Mouse (Mus musculus): ENCODE data around the gene Irs1. TPM values are rescaled to one million over a fixed set of nuclear protein-coding genes. Genes with fewer than 3 reads are reported as not detected.

Irs1 gene
- polyA plus RNA-seq, 1 experiment from 2014 or later: 1.4 TPM

DNA sequence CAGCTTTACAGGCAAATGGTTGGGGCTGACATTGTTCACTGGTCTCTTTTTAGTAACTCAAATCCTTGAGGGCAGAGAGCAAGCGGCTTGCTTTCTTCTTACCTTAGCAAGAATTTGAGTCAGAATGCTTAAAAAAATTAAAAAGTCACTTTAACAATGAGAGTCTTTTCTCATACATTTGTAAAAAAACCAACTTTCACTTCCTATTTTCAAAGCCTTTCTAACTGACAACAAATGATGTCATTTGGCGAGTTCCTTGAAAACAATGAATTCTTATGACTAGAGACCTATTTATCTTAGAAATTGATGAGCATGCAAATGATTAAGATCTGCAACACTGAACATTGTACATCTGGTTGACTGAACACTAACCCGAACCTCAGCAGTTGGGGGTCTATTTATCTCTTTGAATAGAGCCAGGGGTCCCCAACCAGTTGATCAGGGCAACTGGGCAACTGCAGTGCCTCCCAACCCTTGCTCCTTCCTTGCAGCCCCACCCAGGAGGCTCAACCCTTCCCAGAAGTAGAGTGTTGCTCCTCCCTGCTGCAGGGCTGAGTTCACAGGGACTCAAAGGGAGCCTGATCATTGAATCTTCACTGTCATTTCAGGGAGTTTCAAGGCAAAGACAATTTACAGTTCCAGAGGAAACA lies 55.6 kb downstream of the Irs1 start:
- Histone ChIP-seq H3K4me1 (ENCODE audit: insufficient read depth) (peaks cover 16% of the 10 kb centered on the region), H3K9ac (replicated peaks) (no peak overlapping the region), H3K9me3 (ENCODE audit: low read length) (no peaks in the 10 kb centered on the region), H3K27me3 (ENCODE audit: insufficient read depth, low read length) (no peaks in the 10 kb centered on the region), H3K36me3 (replicated peaks; ENCODE audit: insufficient read depth, low read length) (no peaks in the 10 kb centered on the region), H3K4me3 (ENCODE audit: low read depth, low read length) (no peak overlapping the region), H3K4me2 (ENCODE audit: low read depth, low read length) (no peak overlapping the region), H3K27ac (ENCODE audit: low read depth) (peak overlapping the region; percentile 69)
- no peak for TF ChIP-seq EP300 (IDR thresholded peaks at IDR 0.05; ENCODE audit: low read depth)
- TF ChIP-seq CTCF (IDR thresholded peaks at IDR 0.05; ENCODE audit: low read depth): no peak
- WGBS (ENCODE audit: insufficient replicate concordance): 63% methylated on average over 3 of the region's 3 CpGs
- DNase-seq (no peak), ATAC-seq (no peak)

DNA sequence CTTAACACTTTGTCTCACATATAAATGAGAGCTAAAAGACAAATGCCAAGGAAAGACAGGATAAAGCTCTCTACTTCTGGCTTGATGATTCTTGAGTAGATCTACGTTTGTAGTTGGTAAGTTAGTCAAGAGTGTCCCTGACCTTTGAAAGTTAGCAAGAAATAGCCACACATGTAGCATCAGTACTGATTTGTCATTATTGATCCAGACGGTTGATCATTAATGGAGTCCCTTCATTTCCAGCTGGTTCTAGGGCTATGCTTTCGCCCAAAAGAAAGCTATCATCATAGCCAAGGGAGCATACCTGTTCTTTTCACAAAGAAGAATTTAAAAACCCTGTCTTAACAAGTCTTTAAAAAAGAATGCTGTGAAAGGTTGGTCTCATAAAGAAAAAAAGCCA lies 56.6 kb downstream of the Irs1 start:
- no peaks in the 10 kb centered on the region for H3K9me3 ChIP-seq (ENCODE audit: low read length)
- no peak overlapping the region for H3K9ac ChIP-seq (replicated peaks)
- H3K4me2 ChIP-seq (ENCODE audit: low read depth, low read length): no peak overlapping the region
- peaks cover 11% of the 10 kb centered on the region for H3K4me1 ChIP-seq (ENCODE audit: insufficient read depth)
- H3K36me3 ChIP-seq (replicated peaks; ENCODE audit: insufficient read depth, low read length): no peaks in the 10 kb centered on the region
- WGBS (ENCODE audit: insufficient replicate concordance): 44% methylated on average over 3 of the region's 3 CpGs
- H3K27ac ChIP-seq (ENCODE audit: low read depth): peak overlapping the region; percentile 69
- no peak overlapping the region for H3K4me3 ChIP-seq (ENCODE audit: low read depth, low read length)
- no peaks in the 10 kb centered on the region for H3K27me3 ChIP-seq (ENCODE audit: insufficient read depth, low read length)
- ATAC-seq (peak; percentile 84), DNase-seq (no peak)
- TF ChIP-seq CTCF (IDR thresholded peaks at IDR 0.05; ENCODE audit: low read depth) (no peak), EP300 (IDR thresholded peaks at IDR 0.05; ENCODE audit: low read depth) (peak; percentile 54)

DNA sequence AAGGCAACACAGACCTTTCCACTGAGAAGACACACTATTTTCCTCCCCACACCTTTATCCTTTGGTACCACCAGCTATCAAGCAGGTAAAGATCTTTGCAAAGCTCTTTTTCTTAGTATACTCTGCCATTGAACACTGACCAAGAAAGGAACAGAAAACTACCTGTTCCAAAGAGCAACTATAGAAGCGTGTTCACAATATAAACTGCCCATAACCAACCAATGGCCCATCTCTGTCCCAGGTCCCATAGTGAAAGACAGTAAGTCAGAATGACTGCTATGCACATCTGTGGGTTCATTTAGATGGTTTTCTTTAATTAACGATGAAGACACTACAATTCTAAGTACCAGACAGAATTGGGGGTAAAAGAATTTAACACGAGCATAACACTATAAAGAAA lies 58.4 kb downstream of the Irs1 start, which contains the start of gene Gm9747:
Gene Gm9747, plus strand, starts transcription at position 301 of the 400 bp plus-strand sequence.
- H3K36me3 ChIP-seq (replicated peaks; ENCODE audit: insufficient read depth, low read length): no peaks in the 10 kb centered on the region
- no peak for TF ChIP-seq CTCF (IDR thresholded peaks at IDR 0.05; ENCODE audit: low read depth)
- no peak for TF ChIP-seq EP300 (IDR thresholded peaks at IDR 0.05; ENCODE audit: low read depth)
- no peaks in the 10 kb centered on the region for H3K27me3 ChIP-seq (ENCODE audit: insufficient read depth, low read length)
- peak within 1 kb of the TSS; percentile 69 for H3K27ac ChIP-seq (ENCODE audit: low read depth)
- ATAC-seq (no peak), DNase-seq (no peak)
- peaks cover 11% of the 10 kb centered on the region for H3K4me1 ChIP-seq (ENCODE audit: insufficient read depth)
- H3K4me3 ChIP-seq (ENCODE audit: low read depth, low read length): no peak within 1 kb of the TSS
- H3K4me2 ChIP-seq (ENCODE audit: low read depth, low read length): no peak within 1 kb of the TSS
- no peak within 1 kb of the TSS for H3K9ac ChIP-seq (replicated peaks)
- H3K9me3 ChIP-seq (ENCODE audit: low read length): no peaks in the 10 kb centered on the region
- 75% methylated on average over 3 of the region's 3 CpGs for WGBS (ENCODE audit: insufficient replicate concordance)

DNA sequence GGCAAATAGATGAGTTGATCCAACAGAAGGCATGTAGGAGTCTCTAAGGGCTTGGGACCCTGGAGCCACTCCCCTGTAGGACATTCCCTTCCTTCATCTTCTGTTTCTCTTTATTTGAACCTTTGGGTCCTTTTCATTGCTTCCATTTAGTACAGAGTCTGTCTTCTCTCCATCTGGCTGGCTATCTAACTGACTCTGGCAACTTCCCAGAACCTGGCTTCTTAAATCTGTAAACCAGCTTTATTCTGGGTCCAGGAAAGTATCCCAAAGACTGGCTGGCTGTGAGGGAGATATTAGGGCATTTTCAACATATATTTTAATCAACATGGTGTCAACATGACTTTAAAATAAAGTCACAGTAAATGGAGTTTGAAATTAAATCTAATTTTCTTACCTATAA lies 62.4 kb downstream of the Irs1 start:
- no peak overlapping the region for H3K4me2 ChIP-seq (ENCODE audit: low read depth, low read length)
- no peak overlapping the region for H3K27ac ChIP-seq (ENCODE audit: low read depth)

DNA sequence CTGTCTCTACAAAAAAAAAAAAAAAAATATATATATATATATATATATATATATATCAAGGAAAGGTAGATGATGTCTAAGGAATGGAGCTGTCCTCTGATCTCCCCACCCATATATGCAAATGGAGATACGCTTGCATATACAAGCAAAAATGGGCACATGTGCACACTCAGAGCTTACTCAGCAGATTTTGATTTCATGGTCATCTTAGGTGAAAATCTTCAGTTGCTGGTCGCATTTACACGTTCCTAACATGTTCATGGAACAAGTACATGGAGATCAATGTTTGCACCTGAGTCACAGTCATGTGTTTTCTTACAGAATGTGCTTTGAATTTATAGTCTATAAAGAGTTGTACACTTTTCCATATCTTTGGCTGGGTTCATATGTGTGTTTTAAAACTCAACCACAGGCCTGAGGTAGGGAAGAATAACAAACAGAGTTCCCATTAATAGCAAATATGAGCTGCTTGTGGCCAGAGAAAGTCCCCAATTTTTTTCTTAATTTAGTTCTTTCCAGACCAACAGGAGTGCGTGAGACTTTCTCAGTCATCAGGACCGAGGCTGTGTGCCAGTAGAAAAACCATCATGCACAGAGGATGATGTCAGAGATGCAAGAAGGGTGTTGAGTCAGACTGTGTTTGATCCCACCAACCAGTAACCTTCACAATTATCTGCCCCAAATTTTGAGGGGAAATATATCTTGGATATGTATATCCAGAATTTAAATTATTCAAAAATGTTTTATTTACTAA lies 68.0 kb downstream of the Irs1 start:
- ATAC-seq (no peak), DNase-seq (no peak)
- no peak overlapping the region for H3K4me2 ChIP-seq (ENCODE audit: low read depth, low read length)
- H3K9ac ChIP-seq (replicated peaks): no peak overlapping the region
- no peak overlapping the region for H3K4me3 ChIP-seq (ENCODE audit: low read depth, low read length)
- WGBS (ENCODE audit: insufficient replicate concordance): 81% methylated on average over 5 of the region's 5 CpGs
- H3K27me3 ChIP-seq (ENCODE audit: insufficient read depth, low read length): no peaks in the 10 kb centered on the region
- 0 out of 2 replicates have a peak, but pooled peaks cover 4% of the 10 kb centered on the region for H3K4me1 ChIP-seq (ENCODE audit: insufficient read depth)
- H3K27ac ChIP-seq (ENCODE audit: low read depth): no peak overlapping the region
- H3K9me3 ChIP-seq (ENCODE audit: low read length): no peaks in the 10 kb centered on the region
- no peaks in the 10 kb centered on the region for H3K36me3 ChIP-seq (replicated peaks; ENCODE audit: insufficient read depth, low read length)
- TF ChIP-seq CTCF (IDR thresholded peaks at IDR 0.05; ENCODE audit: low read depth) (no peak), EP300 (IDR thresholded peaks at IDR 0.05; ENCODE audit: low read depth) (no peak)

More for the DNA sequence above, 62.4 kb downstream of the Irs1 start:
- no peaks in the 10 kb centered on the region for H3K9me3 ChIP-seq (ENCODE audit: low read length)
- H3K4me1 ChIP-seq (ENCODE audit: insufficient read depth): no peaks in the 10 kb centered on the region
- ATAC-seq: no peak
- TF ChIP-seq CTCF (IDR thresholded peaks at IDR 0.05; ENCODE audit: low read depth) (no peak), EP300 (IDR thresholded peaks at IDR 0.05; ENCODE audit: low read depth) (no peak)
- no peak overlapping the region for H3K9ac ChIP-seq (replicated peaks)
- no peak for DNase-seq
- H3K36me3 ChIP-seq (replicated peaks; ENCODE audit: insufficient read depth, low read length): no peaks in the 10 kb centered on the region
- no peaks in the 10 kb centered on the region for H3K27me3 ChIP-seq (ENCODE audit: insufficient read depth, low read length)
- no peak overlapping the region for H3K4me3 ChIP-seq (ENCODE audit: low read depth, low read length)

DNA sequence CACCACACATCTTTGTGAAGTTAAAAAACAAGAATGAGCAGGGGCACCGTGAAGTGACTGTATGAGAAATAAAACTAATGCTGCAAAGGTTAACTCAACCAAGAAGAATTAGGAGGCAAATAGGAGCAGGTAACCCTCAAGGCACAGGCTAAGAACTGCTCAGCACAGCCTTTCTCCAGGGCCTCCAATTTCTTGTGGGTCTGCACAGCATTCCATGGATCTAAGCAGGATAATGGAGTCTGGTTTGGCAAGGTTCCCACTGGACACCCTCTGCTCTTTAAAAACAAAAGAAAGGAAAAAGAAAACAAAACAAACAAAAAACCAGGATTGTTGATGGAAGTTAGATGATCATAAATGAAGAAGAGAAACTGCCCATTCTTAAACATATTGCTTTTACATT lies 69.8 kb downstream of the Irs1 start:
- H3K4me3 ChIP-seq (ENCODE audit: low read depth, low read length): no peak overlapping the region
- no peaks in the 10 kb centered on the region for H3K36me3 ChIP-seq (replicated peaks; ENCODE audit: insufficient read depth, low read length)
- no peaks in the 10 kb centered on the region for H3K27me3 ChIP-seq (ENCODE audit: insufficient read depth, low read length)
- 0 out of 2 replicates have a peak, but pooled peaks cover 4% of the 10 kb centered on the region for H3K4me1 ChIP-seq (ENCODE audit: insufficient read depth)
- TF ChIP-seq CTCF (IDR thresholded peaks at IDR 0.05; ENCODE audit: low read depth) (no peak), EP300 (IDR thresholded peaks at IDR 0.05; ENCODE audit: low read depth) (no peak)
- no peak overlapping the region for H3K27ac ChIP-seq (ENCODE audit: low read depth)
- 37% methylated on average over 1 of the region's 1 CpGs for WGBS (ENCODE audit: insufficient replicate concordance)
- H3K4me2 ChIP-seq (ENCODE audit: low read depth, low read length): no peak overlapping the region
- H3K9me3 ChIP-seq (ENCODE audit: low read length): no peaks in the 10 kb centered on the region
- no peak for ATAC-seq
- H3K9ac ChIP-seq (replicated peaks): no peak overlapping the region
- no peak for DNase-seq

Data from liver, postnatal 0 days (tissue).